Mouse (Mus musculus) kidney, adult 18-20 months (tissue): ENCODE data around the gene Nxnl1.
A peak's percentile ranks its signal among the peaks of the same experiment; 100 is the strongest.
"Not testable (repeated sequence)": the region's sequence is repeated elsewhere in the genome, so short reads cannot be mapped to it uniquely, and the experiment has no call there.

Experiments used
- DNase-seq: peaks from one replicate; pipeline ENCODE4 v3.0.0; 2021

Gene Nxnl1

DNA sequence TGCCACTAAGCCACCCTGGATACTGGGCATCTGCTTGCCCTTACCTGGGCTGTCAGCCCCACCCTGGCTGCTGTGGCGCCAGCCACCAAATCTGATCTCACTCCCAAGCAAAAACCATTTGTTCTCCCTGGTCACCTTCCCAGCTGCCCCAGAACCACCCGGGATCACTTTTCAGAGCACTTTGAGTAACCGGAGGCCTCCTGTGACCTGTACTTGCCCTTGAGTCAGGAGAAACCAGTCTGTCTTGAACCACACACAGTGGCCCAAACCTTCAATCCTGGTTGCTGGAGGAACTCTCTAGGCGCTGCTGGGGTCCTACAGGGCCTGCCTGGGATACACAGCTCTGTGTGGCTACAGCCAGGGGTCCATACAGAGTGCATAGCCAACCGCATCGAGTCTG is 13.6 kb downstream of the Nxnl1 start:
- no peak for DNase-seq

DNA sequence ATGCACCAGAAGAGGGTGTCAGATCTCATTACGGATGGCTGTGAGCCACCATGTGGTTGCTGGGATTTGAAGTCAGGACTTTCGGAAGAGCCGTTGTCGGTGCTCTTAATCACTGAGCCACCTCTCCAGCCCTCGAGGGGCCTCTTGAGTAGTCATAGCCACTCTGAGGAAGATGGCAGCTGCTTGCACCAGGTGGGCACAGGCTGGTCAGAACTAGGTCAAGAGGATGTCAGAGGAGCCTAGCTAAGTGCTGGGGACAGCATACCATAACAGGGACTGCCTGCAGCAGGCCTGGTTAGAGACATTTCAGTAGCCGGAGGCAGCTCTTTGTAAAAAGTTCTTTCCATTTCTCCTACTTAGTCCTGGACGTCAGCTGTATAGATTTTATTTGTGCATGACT is 15.6 kb downstream of the Nxnl1 start:
- DNase-seq: no peak

DNA sequence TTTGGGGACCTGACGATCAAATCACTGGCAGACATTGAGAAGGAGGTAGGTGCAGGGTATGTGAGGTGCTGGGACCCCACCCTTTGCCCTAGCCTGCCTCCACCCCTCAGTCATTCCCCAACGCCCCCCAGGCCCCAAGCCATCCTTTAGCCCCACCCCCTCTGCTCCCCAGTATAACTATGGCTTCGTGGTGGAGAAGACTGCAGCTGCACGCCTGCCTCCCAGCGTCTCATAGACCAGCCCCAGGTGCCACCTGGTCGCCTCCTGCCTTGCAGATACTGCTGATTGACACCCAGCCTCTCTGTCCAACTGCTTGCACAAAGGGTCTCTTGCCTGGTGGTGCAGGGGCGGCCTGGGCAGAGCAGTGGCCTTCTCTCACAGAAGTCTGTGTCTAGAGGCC is 18.8 kb downstream of the Nxnl1 start:
- DNase-seq: no peak

DNA sequence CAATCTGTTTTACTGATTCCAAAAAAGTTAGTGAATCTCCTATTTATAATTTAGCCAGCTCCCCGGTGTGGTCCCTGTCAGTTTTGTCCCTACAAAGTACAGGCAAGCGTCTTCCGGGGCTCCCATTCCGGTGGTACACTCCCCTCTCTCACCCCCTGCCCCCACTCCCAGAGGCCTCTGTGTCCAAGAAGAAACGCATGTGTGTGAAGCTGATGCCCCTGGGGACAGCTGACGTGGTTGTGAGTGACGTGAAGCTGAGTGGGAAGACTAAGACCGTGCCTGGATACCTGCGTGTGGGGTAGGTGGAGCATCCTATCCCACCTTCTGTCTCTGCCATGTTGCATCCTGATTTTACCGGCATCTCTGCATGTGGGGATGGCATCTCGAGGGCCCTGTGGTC is 21.3 kb downstream of the Nxnl1 start:
- DNase-seq: no peak

DNA sequence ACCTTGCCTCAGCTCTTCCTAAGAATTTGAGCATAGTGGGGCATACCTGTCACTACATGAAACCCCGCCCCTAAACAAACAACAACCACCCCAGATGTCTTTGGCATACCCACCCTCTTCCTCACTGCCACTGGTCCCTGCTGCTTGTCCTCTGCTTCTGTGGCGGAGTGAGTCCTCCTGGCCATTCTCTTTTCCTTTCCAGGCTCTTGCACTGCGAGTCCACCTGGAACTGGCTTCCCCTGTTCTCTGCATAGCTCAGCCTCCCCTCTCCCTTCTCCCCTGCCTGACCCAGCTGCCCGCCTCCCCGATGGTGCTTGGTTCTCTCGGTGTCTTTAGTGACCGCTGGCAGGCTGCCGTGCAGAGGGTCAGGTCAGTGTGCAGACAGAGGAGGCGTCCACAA is 22.6 kb downstream of the Nxnl1 start:
- no peak for DNase-seq

DNA sequence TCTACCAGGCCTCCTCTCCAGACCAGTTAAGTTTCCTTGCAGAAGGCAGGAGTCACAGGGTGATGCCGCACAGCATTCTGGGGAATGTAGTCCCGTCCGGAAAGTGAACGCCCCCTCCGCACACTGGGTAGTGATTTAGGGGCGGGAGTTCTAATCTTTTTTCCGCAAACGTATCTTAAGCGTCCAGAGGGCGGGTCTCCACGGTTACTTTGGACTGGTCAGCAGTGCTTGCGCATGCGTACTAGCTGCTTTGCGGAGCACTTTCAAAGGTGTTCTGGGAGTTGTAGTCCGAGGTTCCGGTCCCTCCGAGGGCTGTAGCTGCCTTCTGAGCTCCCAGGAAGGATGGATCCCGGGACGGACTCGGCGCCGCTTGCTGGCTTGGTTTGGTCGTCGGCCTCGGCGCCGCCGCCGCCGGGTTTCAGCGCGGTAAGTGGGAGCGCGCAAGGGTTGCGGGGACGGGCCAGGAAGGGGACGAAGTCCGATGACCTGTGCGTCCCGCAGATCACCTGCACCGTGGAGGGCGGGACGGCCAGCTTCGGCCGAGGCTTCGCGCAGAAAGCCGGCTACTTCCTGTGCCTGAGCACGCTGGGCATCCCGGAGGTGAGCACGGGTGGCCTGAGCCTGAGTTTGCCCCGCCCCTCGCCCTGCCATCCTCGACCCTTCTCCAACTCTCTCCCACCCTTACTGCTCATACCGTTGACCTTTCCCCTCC is 23.6 kb downstream of the Nxnl1 start, which contains the start of gene Mvb12a:
Gene Mvb12a (plus strand): TSS at position 291 of the 712 bp plus-strand sequence.
- DNase-seq: peak; percentile 95

DNA sequence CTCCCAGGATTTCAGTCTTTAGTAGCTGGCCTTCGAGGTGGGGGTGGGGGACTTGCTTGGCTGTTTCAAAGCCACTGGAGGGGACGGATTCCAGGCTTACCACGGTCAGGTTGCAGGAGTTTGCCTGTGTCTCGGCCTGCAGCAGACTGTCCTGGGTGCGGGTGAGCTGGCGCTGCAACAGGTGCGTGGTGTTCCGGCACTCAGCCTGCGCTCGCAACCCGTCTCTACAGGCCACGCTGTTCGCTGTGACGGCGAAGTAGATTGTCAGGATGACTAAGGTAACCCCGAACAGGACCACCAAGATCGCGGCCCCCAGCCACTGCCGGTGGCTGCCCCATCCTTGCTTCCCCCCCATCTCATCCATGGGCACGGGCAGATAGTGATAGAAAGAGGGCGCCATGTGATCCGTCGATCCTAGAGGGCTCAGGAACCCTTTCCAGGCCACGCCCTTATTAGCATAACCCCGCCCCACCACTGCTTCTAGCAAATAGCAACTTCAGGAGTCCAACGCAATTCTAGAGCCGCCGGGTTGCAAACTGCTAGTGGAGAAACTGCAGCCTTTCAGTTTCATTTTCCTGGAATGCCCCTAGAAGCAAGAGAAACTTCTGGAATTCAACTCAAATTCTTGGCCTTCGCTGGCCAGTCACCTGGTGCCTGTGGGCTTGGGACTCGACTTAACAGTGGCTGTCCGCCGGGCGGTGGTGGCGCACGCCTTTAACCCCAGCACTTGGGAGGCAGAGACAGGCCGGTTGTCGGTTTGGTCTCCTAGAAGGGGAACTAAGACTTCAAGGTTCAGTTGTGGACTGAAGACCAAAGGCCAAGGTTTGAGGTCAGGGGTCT is 29.2 kb downstream of the Nxnl1 start, which contains the start of gene Bst2:
Gene Bst2 (minus strand): TSS at position 429 of the 840 bp plus-strand sequence.
- DNase-seq: peak; percentile 92

DNA sequence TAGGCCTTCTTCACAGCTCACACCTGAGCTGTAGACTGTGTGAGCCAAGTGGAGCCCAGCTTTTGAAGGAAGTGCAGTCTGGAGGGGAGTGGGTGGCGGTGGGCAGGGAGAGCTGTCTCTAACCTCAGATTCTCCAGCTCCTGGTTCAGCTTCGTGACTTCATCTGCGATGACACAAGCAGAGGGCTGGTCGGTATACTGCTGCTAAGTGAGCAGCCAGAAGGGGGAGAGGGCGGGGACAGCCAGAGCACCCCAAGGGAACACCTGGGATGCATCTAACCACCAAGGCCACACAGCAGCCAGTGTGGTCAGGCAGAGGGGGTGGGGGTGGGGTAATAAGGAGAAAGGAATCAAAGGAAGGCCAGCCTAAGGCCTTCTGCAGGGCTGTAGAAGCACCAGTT is 30.7 kb downstream of the Nxnl1 start:
- no peak for DNase-seq

DNA sequence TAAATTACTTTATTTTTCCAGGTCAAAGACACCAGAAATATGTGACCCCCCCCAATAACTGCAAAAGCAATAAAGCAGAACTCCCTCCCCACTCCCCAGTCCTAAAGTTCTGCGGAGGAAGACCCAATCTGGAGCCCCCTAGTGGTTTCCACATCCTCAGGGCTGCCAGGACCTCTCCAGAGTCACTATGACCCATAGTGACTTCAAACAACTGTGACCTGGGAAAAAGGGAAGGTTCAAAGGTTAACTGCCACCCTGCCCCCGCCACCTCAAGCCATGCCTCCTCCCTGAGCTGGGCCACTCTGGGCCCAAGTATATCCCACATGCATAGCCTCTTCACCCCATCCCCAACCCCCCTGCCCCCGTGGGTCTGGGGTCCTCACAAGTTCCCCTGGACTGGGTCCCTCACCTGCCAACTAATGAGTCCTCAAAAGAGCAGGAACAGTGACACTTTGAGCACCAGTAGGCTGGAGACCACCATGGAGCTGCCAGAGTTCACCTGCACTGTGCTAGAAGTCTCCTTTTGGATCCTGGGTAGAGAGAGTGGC is 32.1 kb downstream of the Nxnl1 start:
- no peak for DNase-seq

DNA sequence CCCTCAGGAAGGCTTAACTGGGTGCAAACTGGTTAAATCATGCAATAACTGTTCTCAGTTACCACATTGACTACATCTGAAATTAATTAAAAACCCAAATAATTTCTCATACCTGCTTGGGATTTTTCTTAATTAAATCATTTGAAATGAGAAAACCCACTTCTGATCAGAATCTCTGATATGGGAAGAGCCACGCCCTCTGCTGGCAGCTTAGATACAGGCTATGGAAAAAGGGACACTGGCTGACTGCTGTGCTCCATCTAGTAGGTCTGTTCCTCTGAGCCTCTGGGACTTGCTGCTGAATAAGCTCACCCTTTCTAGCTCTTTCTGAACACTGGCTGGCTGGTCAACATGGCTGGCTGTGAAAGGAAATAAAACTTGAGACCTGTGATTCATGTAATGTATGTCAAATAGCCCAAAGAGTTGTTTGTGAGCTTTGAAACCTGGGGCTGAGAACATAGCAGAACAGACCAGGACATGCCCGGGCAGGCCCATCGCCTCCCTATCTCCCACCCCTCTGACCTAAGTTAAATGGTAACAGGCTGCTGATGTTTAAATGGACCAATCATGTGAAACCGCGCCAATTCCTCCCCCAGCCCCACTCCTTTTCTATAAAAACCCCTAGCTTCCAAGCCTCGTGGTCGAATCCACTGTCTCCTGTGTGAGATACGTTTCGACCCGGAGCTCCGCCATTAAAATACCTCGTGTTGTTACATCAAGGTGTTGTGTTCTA is 35.5 kb downstream of the Nxnl1 start:
- not testable (repeated sequence) for DNase-seq

DNA sequence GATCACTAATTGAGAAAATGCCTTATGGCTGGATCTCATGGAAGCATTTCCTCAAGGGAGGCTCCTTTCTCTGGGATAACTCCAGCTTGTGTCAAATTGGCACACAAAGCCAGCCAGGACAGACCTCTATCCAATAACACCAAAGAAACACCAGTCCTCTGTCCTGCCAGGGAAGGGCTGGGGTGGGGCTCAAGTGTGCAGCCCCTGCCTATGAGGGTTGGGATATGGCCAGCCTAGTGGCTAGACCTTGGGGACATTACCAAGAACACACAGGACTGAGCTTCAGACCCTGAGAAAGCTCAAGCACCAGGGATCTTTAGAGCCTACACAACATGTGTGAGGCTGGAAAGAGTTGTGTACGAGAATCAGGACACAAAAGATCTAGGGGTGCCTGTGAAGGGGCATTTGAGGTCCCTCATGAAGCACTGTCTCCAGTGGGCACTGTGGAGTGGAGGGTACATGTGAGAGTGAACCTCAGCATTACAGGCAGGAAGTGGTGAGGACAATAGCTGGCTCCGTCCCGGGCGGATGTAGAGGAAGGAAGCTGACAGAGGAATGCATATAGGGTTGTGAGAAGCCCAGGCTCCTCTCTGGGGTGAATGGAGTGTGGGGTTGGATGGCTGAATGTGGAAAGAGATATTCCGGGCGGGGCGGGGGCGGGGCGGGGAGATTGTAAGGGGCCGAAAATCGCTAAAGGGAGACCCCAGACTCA is 37.9 kb downstream of the Nxnl1 start:
- DNase-seq: peak; percentile 42

DNA sequence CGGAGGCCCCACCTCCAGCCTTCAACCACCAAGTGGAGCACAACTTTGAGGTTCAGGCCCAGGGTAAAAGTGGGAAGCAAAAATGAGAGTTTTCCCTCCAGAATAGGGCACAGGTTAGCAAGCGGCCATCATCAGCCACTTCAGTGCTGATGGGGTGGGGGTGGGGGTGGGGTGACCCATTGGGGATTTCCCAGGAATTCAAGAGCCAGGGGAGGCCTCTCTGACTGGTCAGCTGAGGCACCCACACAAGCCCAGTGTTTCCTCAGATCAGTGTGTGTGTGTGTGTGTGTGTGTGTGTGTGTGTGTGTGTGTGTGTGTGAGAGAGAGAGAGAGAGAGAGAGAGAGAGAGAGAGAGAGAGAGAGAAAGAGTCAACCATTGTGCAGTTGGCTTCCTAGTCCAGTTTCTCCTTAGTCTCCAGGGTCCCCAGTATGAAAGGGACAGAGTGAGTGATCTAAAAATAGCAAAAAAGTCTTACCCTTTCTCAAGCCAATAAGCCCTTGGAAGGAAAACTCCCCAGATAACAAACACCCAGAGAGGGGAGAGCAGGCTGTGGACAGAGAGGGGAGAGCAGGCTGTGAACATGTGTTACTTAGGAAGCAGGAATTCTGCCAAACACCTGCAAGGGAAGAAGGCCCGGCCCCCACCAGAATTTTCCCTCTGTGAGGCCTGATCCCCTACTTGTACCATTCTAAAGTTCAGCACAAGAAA is 39.1 kb downstream of the Nxnl1 start:
- DNase-seq: no peak

DNA sequence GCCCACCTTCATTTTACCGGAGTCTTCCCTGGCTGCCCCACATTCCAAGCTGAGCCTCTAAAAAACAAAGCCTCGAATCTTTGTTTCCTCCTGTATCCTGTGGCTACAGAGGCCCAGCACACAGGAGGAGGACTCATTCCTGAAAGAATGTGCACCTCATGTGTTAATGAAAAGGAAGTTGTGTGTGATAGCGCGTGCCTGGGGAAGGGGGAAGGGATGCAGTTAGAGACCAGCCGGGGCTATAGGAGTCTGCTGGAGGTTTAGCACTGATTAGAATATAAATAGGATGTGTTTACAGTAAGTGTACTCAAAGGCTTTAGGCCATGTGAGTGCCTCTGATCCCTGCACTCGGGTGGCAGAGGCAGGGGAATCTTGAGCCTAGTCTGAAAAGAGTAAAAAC is 40.1 kb downstream of the Nxnl1 start:
- no peak for DNase-seq

DNA sequence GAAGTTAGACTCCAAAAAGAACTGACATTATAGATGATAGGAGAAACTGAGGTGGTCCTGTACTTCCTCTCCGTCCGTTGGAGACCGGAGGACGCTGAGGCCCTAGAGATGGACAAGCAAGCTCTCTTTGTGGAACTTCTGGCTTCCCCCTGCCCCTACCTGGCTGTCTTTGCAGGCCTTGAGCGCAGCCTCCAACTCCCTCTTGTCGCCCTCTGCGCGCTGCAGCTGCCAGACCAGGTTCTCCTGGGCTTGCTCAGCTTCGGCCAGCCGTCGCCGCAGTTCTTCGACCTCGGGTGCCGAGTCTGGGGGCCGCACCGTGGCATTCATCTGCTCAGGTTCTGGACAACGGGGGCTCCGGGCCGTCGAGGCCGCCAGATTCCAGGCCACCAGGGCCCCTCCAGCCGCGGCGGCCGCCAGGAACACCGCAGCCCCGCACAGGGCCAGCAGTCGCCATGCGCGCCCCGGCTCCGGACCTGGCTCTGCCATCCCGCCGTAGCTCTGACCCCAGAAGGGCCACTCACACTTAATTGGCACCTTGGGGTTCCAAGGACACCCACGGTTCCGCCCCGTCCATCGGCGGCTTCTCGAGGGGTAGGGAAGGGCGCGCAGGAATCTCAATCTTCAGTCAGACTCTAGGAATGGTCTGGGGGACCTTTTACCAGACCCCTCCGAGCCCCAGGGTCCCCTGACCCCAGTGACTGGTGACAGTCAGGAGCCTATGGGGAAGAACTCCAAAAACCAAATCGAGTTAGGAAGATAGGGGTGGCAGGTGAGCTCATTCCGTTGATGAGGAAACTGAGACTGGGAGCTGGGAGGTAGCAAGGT is 41.0 kb downstream of the Nxnl1 start, which contains the start of gene Ccdc194:
Gene Ccdc194 (minus strand): TSS at position 486 of the 825 bp plus-strand sequence.
- no peak for DNase-seq

DNA sequence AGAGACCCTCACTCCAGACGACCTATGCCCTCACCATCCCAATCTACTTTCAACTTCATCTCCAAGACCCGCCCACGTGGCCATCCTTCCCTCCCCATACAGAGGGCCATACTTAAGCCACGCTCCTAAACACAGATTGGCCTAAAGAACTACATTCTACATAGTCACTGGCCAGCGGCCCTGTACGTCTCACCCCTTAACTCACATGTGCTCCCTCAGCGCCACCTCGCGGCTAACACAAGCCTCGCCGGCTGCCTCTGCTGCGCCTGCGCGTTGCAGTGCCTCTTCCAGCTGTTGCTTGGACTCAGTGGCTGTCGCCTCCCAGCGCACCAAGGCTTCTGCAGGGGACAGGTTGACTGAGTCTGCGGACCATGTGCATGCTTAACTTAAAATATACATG is 44.8 kb downstream of the Nxnl1 start:
- DNase-seq: peak; percentile 95

DNA sequence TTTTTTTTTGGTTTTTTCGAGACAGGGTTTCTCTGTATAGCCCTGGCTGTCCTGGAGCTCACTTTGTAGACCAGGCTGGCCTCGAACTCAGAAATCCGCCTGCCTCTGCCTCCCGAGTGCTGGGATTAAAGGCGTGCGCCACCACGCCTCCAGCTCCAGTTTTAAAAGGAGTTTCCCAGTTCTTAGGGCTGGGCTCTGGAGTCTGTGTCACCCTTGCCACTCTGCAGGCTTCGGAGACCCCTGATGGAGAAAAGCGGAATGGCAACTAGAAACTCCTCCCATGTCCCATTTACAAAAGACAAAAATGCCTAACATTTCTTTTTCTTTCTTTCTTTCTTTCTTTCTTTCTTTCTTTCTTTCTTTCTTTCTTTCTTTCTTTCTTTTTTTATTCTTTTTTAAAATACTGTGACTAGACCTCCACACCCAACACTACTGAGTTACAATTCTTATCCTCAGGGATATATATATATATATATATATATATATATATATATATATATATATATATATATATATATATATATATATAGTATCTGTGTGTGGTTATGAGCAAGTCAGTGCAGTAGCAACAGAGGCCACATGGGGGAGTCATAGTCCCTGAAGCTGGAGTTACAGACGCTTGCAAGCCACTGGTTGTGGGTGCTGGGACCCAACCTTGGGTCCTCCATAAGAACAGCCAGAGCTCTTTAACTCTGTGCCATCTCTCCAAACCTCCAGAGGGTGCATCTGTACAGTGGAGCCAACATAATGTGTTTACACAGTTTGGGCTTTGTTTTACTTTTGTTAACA is 47.2 kb downstream of the Nxnl1 start:
- peak; percentile 71 for DNase-seq

DNA sequence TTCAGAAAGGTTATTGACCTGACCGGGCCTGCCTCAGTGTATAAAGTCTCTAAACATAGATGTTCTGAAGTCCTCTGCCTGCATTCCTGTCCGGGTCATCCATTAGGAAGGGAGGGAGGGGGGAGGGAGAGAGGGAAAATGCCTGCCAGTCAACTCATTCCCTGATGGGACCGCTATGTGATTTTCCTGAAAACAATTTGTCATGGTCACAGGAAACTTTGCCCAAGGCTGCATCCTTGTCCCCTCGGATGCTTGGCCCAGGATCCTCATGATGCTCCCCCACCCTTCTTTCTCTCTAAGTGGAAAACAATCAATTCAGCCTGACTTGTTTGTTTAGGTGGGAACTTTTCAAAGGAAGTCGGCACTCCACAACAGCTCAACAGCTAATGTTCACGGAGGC is 49.6 kb downstream of the Nxnl1 start:
- no peak for DNase-seq

DNA sequence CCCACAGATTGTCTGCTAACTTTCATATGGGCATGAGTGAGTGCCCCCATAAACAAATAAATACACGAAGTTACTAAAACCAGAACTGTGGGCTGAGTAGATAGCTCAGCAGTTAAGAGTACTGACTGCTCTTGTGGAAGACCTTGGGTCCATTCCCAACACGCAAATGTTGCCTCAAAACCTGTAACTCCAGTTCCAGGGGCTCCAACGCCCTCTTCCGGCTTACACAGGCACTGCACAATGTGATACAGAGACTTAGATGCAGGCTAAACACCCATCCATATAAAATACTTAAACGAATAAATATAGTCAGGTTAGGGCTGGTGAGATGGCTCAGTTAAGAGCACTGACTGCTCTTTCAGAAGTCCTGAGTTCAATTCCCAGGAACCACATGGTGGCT is 51.4 kb downstream of the Nxnl1 start:
- DNase-seq: no peak

DNA sequence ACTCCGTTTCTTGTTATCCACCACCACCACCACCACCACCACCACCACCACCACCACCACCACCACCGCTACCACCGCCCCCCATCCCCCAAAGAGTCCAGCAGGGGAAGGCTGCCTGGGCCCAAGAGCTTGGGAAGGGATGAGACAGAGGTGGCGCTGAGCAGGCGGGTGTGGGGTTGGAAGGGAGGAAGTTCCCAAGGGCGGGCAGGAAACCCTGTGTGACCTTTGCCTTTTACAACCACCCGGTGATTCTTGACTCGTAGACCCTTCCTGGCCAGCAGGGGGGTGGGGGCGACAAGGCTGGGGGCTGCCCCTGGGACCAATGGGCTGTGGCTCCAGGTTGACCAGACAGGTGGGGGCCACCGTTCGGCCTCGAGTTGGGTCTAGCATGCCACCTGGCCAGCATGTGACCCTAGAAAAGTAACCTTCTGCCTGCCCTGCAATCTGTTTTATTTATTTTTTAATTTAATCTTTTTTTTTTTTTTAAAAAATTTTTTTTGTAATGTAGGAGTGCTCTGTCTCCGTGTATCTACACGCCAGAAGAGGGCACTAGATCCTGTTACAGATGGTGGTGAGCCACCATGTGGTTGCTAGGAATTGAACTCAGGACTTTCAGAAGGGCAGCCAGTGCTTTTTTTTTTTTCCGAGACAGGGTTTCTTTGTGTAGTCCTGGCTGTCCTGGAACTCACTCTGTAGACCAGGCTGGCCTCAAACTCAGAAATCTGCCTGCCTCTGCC is 53.2 kb downstream of the Nxnl1 start:
- DNase-seq: peak; percentile 47
